Mouse (Mus musculus): ENCODE measurements around the gene Irf9. TPM values are rescaled to one million over a fixed set of nuclear protein-coding genes. Genes with fewer than 3 reads are reported as not detected.

The Irf9 gene
- polyA plus RNA-seq, 1 experiment from 2014 or later = 11.6 TPM

DNA sequence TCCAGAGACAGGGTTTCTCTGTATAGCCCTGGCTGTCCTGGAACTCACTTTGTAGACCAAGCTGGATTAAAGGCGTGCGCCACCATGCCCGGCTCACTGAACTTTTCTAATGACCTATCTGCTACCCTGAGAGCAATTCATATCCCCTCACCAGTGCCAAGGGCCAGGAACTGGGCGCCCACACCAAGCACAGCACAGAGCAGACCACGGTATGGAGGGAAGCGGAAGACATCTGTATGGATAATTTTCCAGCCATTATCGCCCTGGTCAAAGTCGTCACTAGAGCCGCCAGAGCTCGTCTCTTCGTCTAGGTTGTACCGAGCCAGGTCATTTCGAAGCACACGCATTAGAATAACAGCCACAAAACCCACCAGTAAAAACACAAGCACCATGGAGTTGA, 37.4 kb downstream of the Irf9 start:
- peaks cover 55% of the 10 kb centered on the region for H3K36me3 ChIP-seq (ENCODE audit: control insufficient read depth, insufficient read depth, low read length)
- H3K4me1 ChIP-seq (ENCODE audit: control insufficient read depth, insufficient read depth, low read length) = peaks cover 22% of the 10 kb centered on the region
- WGBS = 96% methylated on average over 14 of the region's 14 CpGs
- no peak for ATAC-seq (ENCODE audit: low FRiP score, low TSS enrichment)
- no peaks in the 10 kb centered on the region for H3K9me3 ChIP-seq (ENCODE audit: control insufficient read depth, low read length)
- H3K9ac ChIP-seq (ENCODE audit: low read depth, low read length) = no peak overlapping the region
- no peak overlapping the region for H3K4me3 ChIP-seq (ENCODE audit: low read length)
- H3K27ac ChIP-seq (ENCODE audit: low read depth, low read length) = no peak overlapping the region
- no peaks in the 10 kb centered on the region for H3K27me3 ChIP-seq (ENCODE audit: control insufficient read depth, insufficient read depth, low read length)
- H3K4me2 ChIP-seq (replicated peaks; ENCODE audit: low read depth, low read length) = no peak overlapping the region

DNA sequence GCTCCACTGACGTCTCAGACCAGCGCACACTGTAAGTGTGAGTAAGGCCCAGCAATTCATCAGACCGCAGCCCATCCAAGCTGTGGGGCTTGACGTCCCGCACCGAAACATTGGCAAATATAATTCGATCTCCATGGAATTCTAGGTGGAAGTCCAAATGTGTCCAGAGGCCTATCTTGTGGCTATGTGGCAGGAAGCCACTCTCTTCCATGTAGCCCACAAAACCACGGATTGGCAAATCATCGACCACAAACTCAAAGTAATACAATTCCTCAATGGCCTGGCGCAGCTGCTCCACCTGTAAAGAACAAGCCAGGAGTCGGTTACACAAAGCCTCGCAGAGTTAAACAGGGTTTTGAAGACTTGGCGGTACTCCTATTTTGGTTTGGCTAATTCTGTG, 37.9 kb downstream of the Irf9 start:
- Histone ChIP-seq H3K27me3 (ENCODE audit: control insufficient read depth, insufficient read depth, low read length) (no peaks in the 10 kb centered on the region), H3K9ac (ENCODE audit: low read depth, low read length) (no peak overlapping the region), H3K4me3 (ENCODE audit: low read length) (no peak overlapping the region), H3K27ac (ENCODE audit: low read depth, low read length) (no peak overlapping the region), H3K36me3 (ENCODE audit: control insufficient read depth, insufficient read depth, low read length) (peaks cover 55% of the 10 kb centered on the region), H3K4me2 (replicated peaks; ENCODE audit: low read depth, low read length) (no peak overlapping the region), H3K4me1 (ENCODE audit: control insufficient read depth, insufficient read depth, low read length) (peaks cover 17% of the 10 kb centered on the region), H3K9me3 (ENCODE audit: control insufficient read depth, low read length) (no peaks in the 10 kb centered on the region)
- ATAC-seq (ENCODE audit: low FRiP score, low TSS enrichment) = no peak
- 95% methylated on average over 13 of the region's 13 CpGs for WGBS

DNA sequence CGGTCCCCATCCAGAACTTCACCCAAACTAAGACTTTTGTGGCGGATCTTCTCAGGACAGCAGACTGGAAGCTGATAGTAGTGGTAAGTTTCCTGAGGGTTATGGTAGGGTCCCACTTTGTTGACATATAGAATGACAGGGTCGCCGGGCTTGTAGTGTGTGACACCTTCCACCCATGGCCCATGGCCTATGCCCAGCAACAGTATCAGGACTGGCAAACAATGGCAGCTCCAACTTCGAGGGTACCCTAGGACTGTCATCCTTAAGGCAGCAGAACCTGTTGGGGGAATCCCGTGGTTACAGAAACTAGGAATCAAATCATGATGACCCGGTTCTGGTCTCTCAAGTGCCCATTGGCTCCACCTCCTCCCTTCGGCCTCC, 39.3 kb downstream of the Irf9 start:
- Histone ChIP-seq H3K9ac (ENCODE audit: low read depth, low read length) (peak overlapping the region; percentile 93), H3K27me3 (ENCODE audit: control insufficient read depth, insufficient read depth, low read length) (no peaks in the 10 kb centered on the region), H3K27ac (ENCODE audit: low read depth, low read length) (peak overlapping the region; percentile 92), H3K36me3 (ENCODE audit: control insufficient read depth, insufficient read depth, low read length) (peaks cover 48% of the 10 kb centered on the region), H3K4me1 (ENCODE audit: control insufficient read depth, insufficient read depth, low read length) (peaks cover 16% of the 10 kb centered on the region), H3K9me3 (ENCODE audit: control insufficient read depth, low read length) (no peaks in the 10 kb centered on the region), H3K4me2 (replicated peaks; ENCODE audit: low read depth, low read length) (peak overlapping the region; percentile 74), H3K4me3 (ENCODE audit: low read length) (peak overlapping the region; percentile 58)
- 17% methylated on average over 8 of the region's 8 CpGs for WGBS
- peak; percentile 40; the same call in 1 of the 2 replicates for ATAC-seq (ENCODE audit: low FRiP score, low TSS enrichment)

DNA sequence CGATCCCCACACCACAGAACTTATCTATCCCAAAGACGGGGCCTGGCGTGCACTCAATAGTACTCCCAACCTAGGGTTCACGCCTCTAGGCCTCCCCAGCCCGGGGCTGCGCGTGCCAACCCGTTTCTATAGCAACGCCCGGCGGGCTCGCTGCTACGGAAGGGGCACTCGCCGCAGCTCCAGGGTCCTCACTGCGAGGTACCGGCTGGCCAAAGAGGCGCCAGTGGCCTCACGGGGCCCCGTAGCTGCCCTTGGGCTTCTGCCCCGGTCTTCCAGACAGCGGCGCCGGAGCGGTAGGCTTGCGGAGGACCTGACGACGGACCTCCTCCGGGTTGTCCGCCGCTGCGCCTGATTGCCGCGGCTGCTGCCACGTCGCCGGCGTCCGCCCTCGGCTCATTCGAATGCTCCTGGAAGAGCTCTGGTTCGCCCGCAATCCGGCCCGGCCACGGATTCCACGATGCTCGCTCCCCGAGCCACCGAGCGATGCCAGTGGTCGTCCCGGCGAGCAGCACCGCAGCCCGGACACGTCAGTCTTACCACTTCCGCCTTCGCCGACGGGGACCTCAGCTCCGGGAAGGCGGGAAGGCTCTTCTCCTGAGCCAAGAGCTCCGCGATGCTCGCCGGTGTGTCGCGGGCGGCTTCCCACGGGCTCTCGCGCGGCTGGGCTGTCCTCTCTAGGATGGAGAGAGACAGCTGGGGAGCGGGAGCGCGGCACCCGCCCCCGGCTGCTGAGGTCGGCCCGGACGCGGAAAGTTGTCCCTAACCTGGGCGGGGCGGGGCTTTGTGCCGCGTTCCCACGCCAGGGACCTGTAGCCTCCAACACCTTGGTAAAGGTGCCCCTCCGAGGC, 39.9 kb downstream of the Irf9 start, which contains the start of gene Tm9sf1:
Gene Tm9sf1, minus strand, starts transcription at position 747 of the 848 bp plus-strand sequence.
- Histone ChIP-seq H3K4me2 (replicated peaks; ENCODE audit: low read depth, low read length) (peak within 1 kb of the TSS; percentile 74), H3K27me3 (ENCODE audit: control insufficient read depth, insufficient read depth, low read length) (no peaks in the 10 kb centered on the region), H3K9ac (ENCODE audit: low read depth, low read length) (peak within 1 kb of the TSS; percentile 93), H3K27ac (ENCODE audit: low read depth, low read length) (peak within 1 kb of the TSS; percentile 92), H3K4me3 (ENCODE audit: low read length) (peak within 1 kb of the TSS; percentile 58), H3K4me1 (ENCODE audit: control insufficient read depth, insufficient read depth, low read length) (peaks cover 16% of the 10 kb centered on the region), H3K36me3 (ENCODE audit: control insufficient read depth, insufficient read depth, low read length) (peaks cover 42% of the 10 kb centered on the region), H3K9me3 (ENCODE audit: control insufficient read depth, low read length) (no peaks in the 10 kb centered on the region)
- ATAC-seq (ENCODE audit: low FRiP score, low TSS enrichment) = peak; percentile 86
- under 1% methylated on average over 86 of the region's 89 CpGs for WGBS

DNA sequence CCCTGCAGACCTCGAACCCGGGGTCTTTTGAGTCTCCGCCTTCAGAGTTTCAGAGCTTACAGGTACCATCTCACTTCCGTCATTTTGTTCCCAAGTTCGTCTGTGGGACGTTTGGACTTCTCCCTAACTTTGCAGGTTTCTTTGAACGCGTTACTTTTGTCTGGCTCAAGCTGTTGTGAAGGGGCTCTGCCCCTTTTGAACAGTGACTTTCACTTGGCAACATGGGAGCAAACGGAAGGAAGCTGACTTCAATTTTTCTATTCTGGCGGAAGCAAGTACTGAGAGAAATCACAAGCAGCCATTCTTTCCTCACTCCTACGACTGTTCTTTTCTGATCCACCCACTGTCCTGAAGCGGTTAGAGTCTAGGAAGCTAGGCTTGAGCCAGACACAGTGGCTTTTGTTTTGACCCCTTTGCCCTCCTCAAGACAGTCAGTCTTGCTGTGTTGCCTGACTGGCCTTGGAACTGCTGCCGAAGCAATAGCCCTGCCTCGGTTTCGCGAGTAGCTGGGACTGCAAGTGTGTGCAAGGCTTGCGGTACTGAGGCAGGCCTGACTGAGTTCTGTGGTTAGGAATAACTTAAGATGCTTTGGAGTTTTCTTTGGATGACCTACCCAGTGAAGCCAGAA, 41.0 kb downstream of the Irf9 start:
- Histone ChIP-seq H3K4me3 (ENCODE audit: low read length) (peak overlapping the region; percentile 58), H3K27ac (ENCODE audit: low read depth, low read length) (peak overlapping the region; percentile 92; the same call in 1 of the 2 replicates)
- ATAC-seq (ENCODE audit: low FRiP score, low TSS enrichment) = no peak

DNA sequence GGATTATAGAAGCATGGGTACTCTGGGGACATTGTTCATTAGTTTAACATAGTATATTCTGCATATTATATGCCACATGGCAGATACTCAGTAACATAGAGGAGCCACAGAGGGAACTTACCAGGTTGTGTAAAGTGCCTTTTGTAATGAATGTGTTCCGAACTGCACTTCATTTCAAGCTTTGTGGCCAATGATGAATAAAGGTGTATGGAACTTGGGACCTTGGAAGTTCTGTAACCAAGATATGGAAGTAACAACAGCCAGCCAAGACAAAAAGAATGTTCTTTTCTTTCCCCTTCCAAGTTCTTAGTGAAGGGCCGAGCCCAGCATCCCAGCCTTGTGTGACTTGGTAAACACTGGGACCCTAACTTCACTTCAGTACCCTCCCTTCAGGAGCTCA, 46.5 kb downstream of the Irf9 start, which contains the start of gene Tssk4:
Gene Tssk4, plus strand, starts transcription at position 301 of the 400 bp plus-strand sequence.
- H3K27me3 ChIP-seq (ENCODE audit: control insufficient read depth, insufficient read depth, low read length) = no peaks in the 10 kb centered on the region
- ATAC-seq (ENCODE audit: low FRiP score, low TSS enrichment) = no peak
- 92% methylated on average over 2 of the region's 2 CpGs for WGBS

More for the DNA sequence above, 41.0 kb downstream of the Irf9 start:
- Histone ChIP-seq H3K9ac (ENCODE audit: low read depth, low read length) (peak overlapping the region; percentile 93), H3K36me3 (ENCODE audit: control insufficient read depth, insufficient read depth, low read length) (peaks cover 31% of the 10 kb centered on the region), H3K27me3 (ENCODE audit: control insufficient read depth, insufficient read depth, low read length) (no peaks in the 10 kb centered on the region), H3K4me1 (ENCODE audit: control insufficient read depth, insufficient read depth, low read length) (peaks cover 16% of the 10 kb centered on the region), H3K9me3 (ENCODE audit: control insufficient read depth, low read length) (no peaks in the 10 kb centered on the region), H3K4me2 (replicated peaks; ENCODE audit: low read depth, low read length) (peak overlapping the region; percentile 74)
- 22% methylated on average over 17 of the region's 17 CpGs for WGBS

DNA sequence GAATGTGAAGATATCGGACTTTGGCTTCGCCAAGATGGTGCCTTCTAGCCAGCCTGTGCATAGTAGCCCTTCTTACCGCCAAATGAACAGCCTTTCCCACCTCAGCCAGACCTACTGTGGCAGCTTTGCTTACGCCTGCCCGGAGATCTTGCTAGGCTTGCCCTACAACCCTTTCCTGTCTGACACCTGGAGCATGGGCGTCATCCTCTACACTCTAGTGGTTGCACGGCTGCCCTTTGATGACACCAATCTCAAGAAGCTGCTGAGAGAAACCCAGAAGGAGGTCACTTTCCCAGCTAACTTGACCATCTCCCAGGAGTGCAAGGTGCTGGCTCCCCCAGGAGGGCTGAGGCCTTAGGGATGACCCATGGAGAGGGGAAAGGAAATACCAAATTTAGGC, 48.2 kb downstream of the Irf9 start:
- Histone ChIP-seq H3K27me3 (ENCODE audit: control insufficient read depth, insufficient read depth, low read length) (no peaks in the 10 kb centered on the region), H3K9ac (ENCODE audit: low read depth, low read length) (no peak overlapping the region), H3K4me2 (replicated peaks; ENCODE audit: low read depth, low read length) (no peak overlapping the region), H3K36me3 (ENCODE audit: control insufficient read depth, insufficient read depth, low read length) (peaks cover 4% of the 10 kb centered on the region; the same call in 1 of the 2 replicates), H3K9me3 (ENCODE audit: control insufficient read depth, low read length) (no peaks in the 10 kb centered on the region), H3K4me3 (ENCODE audit: low read length) (no peak overlapping the region), H3K27ac (ENCODE audit: low read depth, low read length) (no peak overlapping the region), H3K4me1 (ENCODE audit: control insufficient read depth, insufficient read depth, low read length) (no peaks in the 10 kb centered on the region)
- WGBS = 85% methylated on average over 7 of the region's 7 CpGs
- no peak for ATAC-seq (ENCODE audit: low FRiP score, low TSS enrichment)

More for the DNA sequence above, 46.5 kb downstream of the Irf9 start, which contains the start of gene Tssk4:
- H3K9ac ChIP-seq (ENCODE audit: low read depth, low read length) = no peak within 1 kb of the TSS
- no peak within 1 kb of the TSS for H3K27ac ChIP-seq (ENCODE audit: low read depth, low read length)
- peaks cover 4% of the 10 kb centered on the region; the same call in 1 of the 2 replicates for H3K4me1 ChIP-seq (ENCODE audit: control insufficient read depth, insufficient read depth, low read length)
- no peak within 1 kb of the TSS for H3K4me3 ChIP-seq (ENCODE audit: low read length)
- no peaks in the 10 kb centered on the region for H3K9me3 ChIP-seq (ENCODE audit: control insufficient read depth, low read length)
- H3K36me3 ChIP-seq (ENCODE audit: control insufficient read depth, insufficient read depth, low read length) = peaks cover 9% of the 10 kb centered on the region
- no peak within 1 kb of the TSS for H3K4me2 ChIP-seq (replicated peaks; ENCODE audit: low read depth, low read length)

DNA sequence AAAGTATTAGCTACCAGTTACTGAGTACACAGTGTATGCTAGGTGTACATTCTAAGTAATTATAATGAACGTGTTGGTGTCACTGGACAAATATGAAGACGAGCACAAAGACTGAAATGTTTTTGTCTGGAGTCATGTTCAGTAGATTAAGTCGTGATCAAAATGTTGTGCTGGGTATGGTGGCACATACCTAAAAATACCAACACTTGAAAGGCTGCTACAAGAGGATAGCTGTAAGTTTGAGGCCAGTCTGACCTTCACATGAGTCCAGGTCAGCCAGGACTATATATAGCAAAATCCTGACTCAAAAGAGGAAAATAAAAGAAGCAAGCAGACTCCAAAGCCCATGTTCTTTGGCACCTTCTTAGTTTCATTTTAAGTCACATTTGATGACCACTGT, 53.6 kb downstream of the Irf9 start:
- WGBS = 92% methylated on average over 3 of the region's 3 CpGs
- no peak for ATAC-seq (ENCODE audit: low FRiP score, low TSS enrichment)
- Histone ChIP-seq H3K36me3 (ENCODE audit: control insufficient read depth, insufficient read depth, low read length) (peaks cover 14% of the 10 kb centered on the region; the same call in 1 of the 2 replicates), H3K9me3 (ENCODE audit: control insufficient read depth, low read length) (no peaks in the 10 kb centered on the region), H3K9ac (ENCODE audit: low read depth, low read length) (no peak overlapping the region), H3K4me1 (ENCODE audit: control insufficient read depth, insufficient read depth, low read length) (peaks cover 5% of the 10 kb centered on the region; the same call in 1 of the 2 replicates), H3K4me3 (ENCODE audit: low read length) (no peak overlapping the region), H3K4me2 (replicated peaks; ENCODE audit: low read depth, low read length) (no peak overlapping the region), H3K27me3 (ENCODE audit: control insufficient read depth, insufficient read depth, low read length) (no peaks in the 10 kb centered on the region), H3K27ac (ENCODE audit: low read depth, low read length) (no peak overlapping the region)

DNA sequence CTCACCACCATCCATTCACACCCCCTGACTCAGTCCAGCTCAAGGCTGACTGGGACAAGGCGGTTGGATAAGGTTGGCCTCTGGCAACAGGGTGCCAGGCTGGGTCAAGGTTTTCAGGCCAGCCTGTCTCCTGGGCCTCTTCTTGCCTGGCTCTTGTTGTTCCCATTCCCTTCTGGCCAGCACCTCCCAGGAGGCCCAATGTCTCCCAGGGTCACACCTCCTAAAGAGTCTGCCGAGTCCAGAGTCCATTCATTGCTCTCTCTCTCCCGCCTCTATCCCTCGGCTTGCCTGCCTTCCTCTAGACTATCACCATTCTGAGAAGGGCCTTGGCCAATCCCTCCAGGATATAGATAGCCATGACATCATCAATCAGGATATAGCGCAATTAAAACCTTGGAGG, 54.6 kb downstream of the Irf9 start:
- no peak for ATAC-seq (ENCODE audit: low FRiP score, low TSS enrichment)
- Histone ChIP-seq H3K4me1 (ENCODE audit: control insufficient read depth, insufficient read depth, low read length) (peaks cover 5% of the 10 kb centered on the region; the same call in 1 of the 2 replicates), H3K36me3 (ENCODE audit: control insufficient read depth, insufficient read depth, low read length) (peaks cover 19% of the 10 kb centered on the region; the same call in 1 of the 2 replicates), H3K27ac (ENCODE audit: low read depth, low read length) (no peak overlapping the region), H3K4me3 (ENCODE audit: low read length) (no peak overlapping the region), H3K27me3 (ENCODE audit: control insufficient read depth, insufficient read depth, low read length) (no peaks in the 10 kb centered on the region), H3K4me2 (replicated peaks; ENCODE audit: low read depth, low read length) (no peak overlapping the region), H3K9me3 (ENCODE audit: control insufficient read depth, low read length) (no peaks in the 10 kb centered on the region), H3K9ac (ENCODE audit: low read depth, low read length) (no peak overlapping the region)
- WGBS = 90% methylated on average over 5 of the region's 5 CpGs

Measured in kidney, embryonic 14.5 days (tissue).